Mouse (Mus musculus) kidney, postnatal 36 days (tissue): ENCODE measurements around the gene Ptar1.
"Not testable (repeated sequence)": the region's sequence is repeated elsewhere in the genome, so short reads cannot be mapped to it uniquely, and the experiment has no call there.

Experiments used
- DNase-seq, 2 experiments: peaks; one replicate each; pipeline ENCODE4 v3.0.0; 2021 to 2022; ENCODE audit warnings: mixed read lengths in 2 of 2

Ptar1 gene

DNA sequence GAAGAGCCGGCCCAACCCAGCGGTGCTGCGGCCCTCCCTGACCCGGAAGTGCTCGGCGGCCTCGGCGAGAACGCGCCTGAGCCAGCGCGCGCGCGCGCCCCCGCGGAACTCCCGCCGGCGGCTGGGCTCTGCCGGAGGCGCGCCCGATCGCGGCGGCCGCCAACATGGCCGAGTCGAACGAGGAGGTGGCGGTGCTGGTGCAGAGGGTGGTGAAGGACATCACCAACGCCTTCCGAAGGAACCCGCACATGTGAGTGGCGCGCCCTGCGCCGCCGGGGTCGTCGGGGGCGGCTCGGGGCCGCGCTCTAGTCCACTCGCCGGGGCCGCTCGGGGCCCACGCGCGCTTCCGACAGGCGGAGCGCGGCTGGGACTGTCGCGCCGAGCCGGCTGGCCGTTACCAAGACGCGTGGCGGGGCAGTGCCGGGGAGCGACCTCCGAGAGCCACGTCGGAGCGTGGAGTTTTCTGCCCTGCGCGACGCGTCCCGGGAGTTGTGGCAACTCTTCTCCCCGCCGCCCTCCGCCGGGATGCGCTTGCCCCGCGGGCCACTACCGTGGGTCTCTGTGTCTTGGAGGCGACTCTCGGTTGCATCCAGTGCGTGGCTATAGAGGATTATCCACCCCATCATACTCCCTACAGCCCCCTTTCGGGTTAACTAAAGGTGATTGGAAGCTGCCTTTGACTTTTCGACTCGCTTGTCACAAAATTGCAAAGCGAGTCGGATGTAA, at the start of gene Ptar1:
Gene Ptar1, plus strand, starts transcription at position 134 of the 726 bp plus-strand sequence.
- DNase-seq, result peak; percentile 89 to 96

DNA sequence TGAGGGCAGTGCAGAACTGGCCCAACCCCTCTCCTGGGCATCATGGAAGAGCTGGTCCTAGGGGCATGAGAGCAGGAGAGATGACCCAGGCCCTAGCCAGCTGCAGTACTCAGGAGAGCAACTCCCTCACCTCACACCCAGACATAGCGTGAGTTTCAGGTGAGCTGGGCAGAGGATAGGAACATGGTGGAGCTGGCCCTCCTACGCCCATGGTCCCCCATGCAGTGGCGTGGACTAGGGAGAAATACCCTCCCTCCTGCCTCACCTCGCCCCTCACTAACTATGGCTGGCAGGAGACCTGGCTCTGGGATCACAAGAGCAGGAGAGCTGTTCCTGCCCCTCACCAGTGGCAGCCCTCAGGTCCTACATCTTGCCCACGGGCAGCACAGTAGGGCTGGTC, 43.4 kb upstream of the Ptar1 start:
- no peak for DNase-seq

DNA sequence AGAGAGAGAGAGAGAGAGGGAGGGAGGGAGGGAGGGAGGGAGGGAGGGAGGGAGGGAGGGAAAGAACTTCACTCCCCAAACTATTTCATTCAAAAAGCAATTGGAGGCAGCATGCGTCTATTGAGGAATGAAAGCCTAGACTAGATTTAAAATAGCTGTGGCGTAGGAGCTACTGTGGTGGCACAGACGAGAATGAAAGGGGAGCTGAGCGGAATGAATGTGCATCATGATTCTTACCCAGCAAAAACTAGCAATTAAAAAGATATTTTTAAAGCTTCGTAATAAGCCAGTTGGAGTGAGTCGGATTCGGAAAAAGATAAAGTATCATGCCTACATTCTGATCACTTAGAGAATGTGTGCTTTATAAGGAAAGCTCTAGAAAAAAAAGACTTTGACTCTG, 41.9 kb upstream of the Ptar1 start:
- no peak for DNase-seq

DNA sequence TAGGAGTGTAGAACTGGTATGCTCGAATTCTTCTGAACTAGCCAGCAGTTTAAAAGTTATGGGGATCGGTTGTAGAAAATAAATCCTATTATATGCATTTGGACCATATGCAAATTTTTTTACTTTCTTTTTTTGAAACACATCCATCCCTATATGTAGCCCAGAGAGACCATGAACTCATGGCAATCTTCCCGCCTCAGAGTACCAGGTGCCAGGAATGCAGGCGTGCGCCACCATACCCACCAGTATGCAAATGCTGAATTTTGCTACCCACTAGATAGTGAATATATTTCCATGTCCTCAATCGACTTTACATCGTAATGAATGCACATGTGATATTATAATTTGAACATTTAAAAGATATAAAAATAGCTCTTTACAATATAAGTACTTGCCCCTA, 39.9 kb upstream of the Ptar1 start:
- no peak for DNase-seq

DNA sequence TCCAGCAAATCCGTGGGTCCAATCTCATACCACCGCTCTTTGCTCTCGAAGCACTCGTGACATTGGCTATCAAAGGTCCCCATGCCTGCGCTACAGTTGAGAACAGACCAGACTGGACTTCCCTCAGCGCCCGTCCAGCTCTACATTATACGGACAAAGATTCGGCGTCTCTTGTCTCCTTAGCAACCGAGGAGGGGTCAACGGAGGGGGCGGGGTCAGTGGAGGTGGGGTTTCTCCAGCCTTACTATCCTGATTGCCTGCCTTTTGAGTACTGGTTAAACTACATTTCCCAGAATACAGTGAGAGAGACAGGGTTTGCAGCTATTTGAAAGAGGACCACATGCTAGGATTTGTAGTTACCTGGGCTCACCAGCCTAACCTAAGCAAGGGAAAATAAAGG, 34.6 kb upstream of the Ptar1 start, which contains the start of gene 1700028P14Rik:
Gene 1700028P14Rik, minus strand, starts transcription at position 169 of the 400 bp plus-strand sequence.
- peak; percentile 81 to 86 for DNase-seq

DNA sequence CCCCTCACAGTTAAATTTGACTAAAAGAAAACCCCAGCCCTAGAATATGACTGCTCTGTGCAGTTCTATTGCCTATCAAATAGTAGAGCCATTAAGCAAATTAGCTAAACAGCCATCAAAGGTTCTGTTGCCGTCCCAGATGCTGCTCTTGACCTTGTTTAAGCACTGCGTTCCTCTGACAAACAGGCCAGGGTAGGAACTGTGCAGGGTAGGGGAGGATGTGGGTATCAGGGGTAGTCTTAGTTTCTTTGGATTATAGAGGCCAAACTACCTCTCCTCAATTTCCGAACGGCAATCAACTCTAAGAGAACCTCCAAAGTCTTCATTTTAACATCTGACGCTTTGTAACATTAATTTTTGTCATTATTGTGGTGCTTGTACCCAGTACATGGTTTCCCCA, 34.1 kb upstream of the Ptar1 start:
- DNase-seq, result no peak

DNA sequence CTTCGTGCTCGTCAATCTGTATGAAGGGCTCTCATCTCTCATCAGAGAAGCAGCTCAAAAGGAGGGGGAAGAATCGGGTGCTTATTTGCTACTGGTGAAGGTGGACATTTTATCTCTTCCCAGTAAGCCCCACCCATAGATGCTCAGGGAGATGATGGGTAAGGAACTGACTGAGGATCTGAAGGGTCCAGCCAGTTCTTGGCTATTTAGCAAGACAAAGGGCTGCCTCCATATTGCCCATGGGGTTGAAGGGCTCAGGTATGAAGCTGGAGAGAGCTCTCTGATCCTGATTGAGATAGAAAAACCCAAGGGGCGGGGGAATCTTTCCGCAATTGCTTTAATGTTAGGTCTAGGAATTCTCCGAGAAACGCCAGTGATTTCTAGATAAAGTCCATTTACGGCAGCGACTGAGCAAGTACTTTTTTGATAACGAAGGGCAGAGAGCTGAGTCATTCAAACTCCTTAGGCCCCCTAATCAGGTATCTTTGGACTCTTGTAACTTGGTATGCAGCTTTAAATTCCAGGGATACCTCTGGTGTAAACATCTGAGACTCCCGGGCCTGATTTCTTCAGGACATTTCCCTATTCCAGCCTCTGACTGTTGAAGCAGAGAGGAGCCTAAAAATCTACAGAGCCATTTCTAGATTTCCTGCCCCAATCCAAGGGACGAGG, 29.8 kb upstream of the Ptar1 start:
- no peak for DNase-seq

DNA sequence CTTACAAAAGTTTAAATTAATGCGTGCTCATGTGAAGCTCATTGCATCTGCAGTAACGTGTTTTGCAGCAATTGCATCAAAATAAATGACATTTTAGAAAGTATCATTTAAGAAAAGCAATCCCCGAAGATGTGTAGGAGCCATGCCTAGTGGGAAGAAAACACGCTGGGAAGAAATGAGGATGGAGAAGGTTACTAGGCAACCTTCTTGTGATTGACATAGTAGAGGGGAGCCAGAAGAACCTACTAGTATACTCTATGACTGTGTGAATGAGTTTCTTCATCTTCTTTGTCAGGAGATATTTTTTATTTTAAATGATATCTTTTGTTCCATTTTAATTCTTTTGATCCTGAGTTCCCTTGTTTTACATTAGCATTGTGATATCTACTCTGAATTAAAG, 28.9 kb upstream of the Ptar1 start:
- DNase-seq, result no peak

DNA sequence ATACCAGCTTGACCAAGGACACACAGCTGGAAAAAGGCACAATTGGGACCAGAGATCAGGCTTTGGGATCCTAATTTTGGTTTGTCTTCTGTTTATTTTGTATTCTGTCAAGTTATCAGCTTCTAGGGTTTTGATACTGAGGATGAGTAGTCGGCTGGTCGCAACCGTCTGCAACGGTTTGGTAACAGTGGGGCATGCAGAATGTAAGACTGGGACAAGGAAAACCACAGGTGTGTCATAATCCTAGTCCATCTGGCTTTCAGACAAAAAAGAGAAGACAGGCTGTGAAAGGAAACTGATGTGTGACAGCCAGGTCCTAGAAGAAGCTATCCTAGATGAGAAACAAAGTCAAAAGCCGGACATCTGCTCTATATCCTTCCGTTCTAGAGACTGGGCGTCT, 23.1 kb upstream of the Ptar1 start:
- no peak for DNase-seq

DNA sequence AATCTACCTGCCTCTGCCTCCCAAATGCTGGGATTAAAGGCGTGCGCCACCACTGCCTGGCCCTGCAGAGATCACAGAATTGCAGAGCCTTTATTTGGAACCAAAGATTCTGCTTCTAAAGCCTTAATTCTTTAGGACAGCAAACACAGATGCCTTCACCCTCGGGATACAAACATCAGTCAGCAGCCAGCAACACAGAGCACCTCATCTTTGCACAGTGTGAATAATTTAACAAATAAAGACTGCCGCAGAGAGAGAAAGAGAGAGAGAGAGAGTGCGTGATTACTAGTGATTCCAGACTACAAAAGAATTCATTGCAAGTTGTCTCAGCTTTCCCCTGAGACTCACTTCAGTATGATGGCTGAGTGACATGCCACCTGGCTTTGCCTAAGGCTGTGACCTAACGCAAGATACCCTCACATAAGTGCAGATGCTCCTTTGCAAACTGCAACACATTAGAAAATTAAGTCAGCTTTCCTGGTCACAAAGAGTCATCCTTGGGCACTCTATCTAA, 19.0 kb upstream of the Ptar1 start:
- DNase-seq, result no peak

DNA sequence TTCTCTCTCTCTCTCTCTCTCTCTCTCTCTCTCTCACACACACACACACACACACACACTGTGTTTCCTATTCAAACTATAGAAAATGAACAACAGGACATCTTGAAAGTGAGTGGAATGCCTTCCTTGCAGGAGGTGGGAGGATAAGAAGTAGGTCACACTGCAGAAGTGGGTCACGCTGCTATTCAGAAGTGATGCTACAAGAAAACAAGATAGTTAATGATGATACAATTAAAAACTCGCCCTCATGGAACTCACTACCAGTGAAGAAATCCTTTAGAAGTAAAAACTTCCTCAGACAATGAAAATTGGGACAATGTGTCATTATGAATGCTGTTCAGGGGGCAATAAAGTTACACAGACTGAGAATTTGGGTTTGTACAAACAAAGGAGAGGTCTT, 14.2 kb upstream of the Ptar1 start:
- DNase-seq, result no peak

DNA sequence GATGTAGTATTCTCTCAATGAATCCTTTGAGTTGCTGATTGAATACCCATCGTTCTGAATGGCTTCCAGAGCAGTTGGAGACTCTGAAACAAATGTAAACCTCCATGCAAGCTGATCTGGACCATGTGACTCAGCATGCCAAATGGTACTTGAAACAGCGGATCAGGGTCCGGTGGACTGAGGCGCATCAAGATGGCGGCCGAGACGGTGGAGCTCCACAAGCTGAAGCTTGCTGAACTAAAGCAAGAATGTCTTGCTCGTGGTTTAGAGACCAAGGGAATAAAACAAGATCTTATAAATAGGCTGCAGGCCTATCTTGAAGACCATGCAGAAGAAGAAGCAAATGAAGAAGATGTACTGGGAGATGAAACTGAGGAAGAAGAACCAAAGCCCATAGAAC, 11.6 kb upstream of the Ptar1 start:
- DNase-seq, result not testable (repeated sequence)

DNA sequence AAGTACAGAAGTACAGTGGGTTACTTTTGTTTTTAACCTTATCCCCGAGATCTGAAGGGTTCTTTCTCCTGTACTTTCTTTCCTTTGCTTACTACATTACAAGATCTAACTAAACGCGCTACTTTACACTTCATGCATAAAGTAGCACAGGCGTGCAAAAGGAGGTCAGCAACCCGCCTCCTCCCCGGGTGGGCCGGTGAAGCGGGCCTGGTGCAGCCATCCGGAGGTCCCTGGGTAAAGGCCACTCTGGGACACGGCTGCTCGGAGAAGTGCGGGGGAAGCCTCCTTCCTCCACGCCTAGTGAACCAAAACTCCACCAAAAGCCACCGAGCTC, 300 bp upstream of the Ptar1 start:
- no peak for DNase-seq

DNA sequence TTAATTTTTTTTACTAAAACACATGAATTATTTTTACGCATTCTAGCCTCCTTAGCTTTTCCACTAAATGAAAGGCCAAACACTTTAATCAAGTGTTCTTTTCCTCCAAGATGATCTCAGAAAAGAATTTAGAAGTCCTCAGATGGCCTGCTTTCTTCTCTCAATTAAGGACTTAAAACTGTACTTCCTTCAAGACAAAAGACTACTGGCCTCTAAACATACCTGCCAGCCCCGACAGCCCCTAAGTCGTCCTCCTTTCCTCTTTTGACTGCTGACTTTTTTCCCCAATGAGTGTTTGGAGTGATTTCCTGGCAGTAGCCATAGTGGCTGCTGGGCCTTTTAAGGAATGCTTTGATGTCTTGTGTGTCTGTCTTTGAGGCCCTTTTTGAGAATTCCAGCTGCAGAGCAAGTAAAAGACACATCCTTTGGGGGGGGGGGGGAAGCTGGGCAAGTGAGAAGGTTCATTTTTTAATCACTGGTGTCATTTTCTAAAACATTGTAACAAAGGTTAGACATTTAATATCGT, 1.3 kb downstream of the Ptar1 start:
- no peak for DNase-seq

DNA sequence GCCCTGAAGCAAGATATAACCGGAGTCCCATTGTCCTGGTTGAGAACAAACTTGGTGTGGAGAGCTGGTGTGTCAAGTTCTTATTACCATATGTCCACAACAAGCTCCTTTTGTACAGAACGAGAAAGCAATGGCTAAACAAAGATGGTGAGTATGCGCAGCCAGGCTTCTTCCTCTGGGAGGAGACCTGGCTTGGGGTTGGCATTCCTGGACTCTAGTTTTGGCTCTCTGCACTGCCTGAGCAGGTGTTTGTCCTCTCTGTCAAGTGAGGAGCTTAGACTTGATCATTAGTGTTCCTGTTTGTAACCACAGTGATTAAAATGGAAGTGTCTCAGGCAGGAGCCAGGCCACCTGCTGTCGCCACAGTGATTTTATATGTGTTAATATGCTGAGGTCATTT, 7.1 kb downstream of the Ptar1 start:
- DNase-seq, result no peak

DNA sequence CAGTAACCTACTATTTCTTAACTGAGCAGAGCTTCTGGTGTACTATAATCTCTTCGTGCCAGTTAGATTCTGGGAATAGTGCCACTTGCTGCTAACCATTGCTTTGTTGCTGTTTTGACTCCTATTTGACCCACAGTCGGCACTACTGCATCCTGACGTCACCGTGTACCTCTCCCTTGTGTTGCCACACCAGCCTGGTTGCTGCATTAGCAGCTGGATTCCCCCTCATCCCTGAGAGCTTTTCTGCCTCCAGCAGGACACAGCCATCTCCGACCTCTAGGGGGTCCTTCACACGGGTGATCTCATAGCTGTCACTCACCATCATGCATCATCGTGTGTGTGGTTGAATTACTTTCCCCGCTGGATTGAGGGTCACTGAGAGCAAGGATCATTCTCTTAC, 10.6 kb downstream of the Ptar1 start:
- DNase-seq, result no peak

DNA sequence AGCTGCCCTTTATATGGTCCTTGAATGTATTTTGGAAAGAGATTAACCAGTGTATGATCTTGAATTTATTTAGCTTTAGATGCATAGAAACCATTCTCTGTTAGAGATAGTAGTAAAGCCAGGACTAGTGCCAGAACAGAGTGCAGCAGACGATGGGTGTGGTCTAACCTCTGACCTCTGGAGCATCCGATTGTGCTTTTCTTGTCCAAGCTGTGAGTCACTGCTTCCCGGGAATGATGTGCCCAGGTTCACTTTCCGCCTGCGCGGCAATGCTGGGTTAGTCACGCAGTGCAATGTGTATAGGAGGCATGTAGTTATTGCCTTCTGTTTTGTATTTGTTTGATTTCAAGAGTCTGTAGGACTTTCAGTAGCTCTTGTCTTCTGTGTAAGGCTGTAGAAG, 11.1 kb downstream of the Ptar1 start:
- peak; percentile 49 to 53 for DNase-seq

DNA sequence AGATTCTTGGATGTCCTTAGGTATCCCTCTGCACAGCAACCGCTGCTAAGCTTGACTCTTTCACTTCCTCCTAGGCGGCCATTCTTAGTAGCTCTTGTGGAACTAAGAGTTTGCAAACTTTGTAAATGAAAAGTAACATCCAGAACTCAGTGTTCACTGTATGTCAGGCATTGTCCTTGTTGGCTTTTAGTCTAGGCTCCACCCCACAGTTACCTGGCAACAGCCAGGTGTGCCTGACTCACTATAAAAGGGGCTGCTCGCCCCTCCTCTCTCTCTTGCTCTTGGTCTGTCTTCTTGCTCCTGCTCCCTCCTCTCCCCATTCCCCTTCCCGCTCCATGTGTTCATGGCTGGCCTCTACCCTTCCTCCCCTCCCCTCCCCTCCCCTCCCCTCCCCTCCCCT, 11.9 kb downstream of the Ptar1 start:
- no peak for DNase-seq

DNA sequence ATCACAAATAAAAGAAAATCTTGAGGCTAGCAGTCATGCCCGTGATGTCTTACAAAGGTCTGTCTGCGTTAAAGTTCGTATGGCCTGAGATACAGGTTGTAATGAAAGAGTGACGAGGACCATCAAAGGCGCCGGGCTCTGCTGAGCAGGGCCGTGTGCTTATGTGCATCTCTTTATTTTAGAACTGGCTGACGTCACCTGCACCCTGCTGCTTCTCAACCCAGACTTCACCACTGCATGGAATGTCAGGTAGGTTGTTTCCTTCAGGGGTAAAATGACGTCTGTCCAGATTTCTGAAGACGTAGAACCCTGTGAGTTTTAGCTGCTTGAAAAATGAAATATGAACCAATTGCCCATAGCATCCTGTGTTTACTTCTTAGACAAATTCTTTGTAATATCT, 15.7 kb downstream of the Ptar1 start:
- DNase-seq, result no peak

DNA sequence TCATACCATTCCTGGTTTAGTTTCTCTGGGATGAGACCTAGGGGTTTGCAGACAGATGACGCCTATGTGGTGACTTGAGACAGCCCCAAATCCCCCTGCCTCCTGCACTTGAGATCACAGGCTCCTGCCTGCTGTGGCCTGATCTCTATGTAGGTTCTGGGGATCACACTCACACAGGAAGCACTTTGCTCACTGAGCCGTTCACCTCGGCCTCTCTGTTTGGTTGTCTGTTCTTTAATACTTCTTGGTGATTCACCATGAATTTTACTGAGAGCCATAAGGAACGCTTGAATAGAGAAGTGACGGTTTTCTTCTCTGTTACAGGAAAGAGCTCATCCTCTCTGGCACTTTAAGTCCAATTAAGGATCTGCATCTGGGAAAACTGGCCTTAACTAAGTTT, 18.2 kb downstream of the Ptar1 start:
- no peak for DNase-seq

DNA sequence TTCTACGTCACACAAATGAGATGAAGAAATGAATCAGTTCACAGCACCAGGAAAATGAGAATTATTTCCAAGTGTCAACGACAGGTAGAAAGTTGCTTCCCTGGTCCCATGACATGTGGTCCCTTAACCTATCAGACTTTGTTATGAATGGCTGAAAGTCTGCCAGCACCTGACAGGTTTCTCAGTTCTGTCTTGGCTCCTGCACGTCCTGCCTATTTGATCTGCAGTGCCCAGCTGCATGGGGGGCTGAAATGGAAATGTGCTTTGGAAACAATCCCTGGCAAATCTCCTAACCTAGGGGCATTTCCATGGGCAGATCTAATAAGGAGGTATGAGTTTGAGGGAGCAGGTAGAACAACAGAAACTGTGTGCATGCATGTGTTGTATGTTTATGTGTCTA, 59.3 kb downstream of the Ptar1 start:
- DNase-seq, result no peak

DNA sequence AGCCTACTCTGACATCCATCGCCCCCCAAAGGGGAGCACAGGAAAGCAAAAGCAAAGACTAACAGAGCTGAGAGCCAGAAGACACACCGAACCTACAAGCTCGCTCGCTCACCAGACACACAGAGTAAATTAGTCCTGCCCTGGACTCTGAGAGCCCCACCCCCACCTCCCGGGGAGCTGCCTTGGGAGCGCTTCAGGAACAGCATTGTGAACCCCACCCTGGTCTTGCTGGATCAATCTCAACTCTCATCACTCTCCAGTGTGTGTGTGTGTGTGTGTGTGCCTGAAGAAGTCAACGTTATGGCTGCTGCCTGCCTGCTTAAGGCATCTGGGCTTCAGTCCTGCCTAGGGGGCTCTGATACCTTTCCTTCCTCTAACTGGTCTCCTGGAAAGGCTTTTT, 69.8 kb downstream of the Ptar1 start:
- peak in 1 of 2 experiments; percentile 26 for DNase-seq

DNA sequence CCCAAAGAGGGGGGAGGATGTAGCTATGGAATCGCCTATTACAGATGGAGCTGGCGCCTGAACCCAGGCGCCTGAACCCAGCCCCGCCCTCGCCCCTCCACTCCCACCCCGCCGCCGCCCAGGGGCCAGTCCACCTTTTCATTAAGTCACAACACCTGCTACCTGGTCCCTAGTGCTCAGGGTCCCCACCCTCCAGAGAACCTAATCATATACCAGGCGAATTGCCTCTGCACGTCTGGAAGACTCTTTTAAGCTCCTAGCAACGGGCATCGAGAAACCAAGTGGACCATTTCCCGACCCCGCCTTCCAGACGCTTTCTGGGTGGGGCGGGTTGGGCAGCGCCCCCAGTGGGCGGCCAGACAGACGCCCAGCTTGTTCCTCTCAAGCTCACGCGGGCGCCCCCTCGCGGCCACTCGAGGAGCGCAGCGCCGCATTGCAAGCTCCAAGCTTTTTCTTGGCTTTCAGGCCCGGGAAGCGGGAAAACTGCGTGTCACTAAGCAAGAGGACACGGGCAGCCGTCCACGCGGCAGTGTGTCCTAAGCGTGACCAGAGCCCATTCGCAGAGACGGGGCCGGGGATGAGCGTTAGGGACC, 70.8 kb downstream of the Ptar1 start:
- peak; percentile 91 to 97 for DNase-seq
